Mouse (Mus musculus): ENCODE data around the gene Cadm2.

Cadm2 gene

DNA sequence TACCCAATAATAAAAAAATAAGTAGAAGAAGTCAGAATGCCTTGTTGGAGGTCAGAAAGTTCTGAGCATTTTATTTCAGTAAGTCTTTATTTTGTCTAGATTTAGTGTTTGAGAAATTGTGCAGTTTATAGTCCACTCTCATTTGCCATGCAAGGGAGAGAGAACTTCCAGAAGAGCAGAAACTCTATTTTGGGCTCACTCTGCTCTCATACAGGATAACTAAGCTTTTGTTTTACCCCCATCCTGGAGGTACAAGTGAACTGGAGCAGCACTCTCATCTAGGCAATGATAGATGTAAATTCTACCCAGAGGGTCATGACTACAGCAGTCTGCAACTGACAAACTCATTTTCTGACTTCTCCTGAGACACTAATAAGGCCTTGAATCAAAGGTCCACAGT is 925.9 kb downstream of the Cadm2 start:
- DNase-seq = no peak

GRCm38 (mm10) chr16:66677241-66677640 is 943.5 kb downstream of the Cadm2 start:
- DNase-seq = peak; percentile 31 to 64

- DNase-seq = peak; percentile 86 to 88
These were observed 969.7 kb downstream of the Cadm2 start for GRCm38 (mm10) chr16:66651013-66651362.

GRCm38 (mm10) chr16:66650348-66651012 is 970.2 kb downstream of the Cadm2 start:
- DNase-seq = peak; percentile 77 to 85

- no peak for DNase-seq
These were observed 972.9 kb downstream of the Cadm2 start for GRCm38 (mm10) chr16:66647798-66648197.

DNA sequence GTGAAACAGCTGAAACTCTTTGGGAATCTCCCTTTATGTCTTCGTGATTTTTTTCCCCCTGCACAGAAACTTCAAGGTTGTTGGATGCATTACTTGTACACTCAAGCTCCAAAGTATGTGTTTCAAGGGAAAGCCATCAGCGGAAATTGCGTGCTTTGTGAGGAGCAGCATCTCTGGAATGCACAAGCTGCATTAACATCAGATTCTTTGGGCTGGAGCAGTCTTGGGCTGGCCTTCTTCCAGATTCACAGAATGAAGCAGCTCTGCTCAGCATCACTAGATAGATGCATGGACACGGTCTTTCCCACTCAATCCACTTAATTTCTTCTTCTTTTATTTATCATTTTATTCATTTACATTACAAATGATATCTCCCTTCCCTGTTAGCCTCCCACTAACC is 977.1 kb downstream of the Cadm2 start:
- peak in 1 of 2 experiments; percentile 12 for DNase-seq

DNA sequence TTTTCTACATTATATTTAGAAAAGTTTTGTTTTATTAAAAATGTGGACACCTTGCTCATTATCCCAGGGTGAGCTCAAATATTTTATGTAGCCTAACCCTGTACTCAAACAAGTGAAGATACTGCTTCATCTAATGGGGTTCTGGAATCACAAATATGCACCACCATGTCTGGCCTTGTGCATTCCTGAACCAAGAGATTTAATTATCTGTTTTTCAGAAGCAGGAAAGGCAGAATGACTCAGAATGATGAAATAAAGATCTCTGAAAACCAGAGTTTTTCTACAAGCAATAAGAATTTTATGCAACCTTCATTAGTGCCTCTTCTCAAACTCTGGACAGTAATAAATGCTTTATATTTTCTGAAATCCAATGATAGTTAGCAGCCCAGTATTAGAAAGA is 993.2 kb downstream of the Cadm2 start:
- no peak for DNase-seq

- DNase-seq = no peak
These were observed 998.3 kb downstream of the Cadm2 start for GRCm38 (mm10) chr16:66622423-66622822.

DNA sequence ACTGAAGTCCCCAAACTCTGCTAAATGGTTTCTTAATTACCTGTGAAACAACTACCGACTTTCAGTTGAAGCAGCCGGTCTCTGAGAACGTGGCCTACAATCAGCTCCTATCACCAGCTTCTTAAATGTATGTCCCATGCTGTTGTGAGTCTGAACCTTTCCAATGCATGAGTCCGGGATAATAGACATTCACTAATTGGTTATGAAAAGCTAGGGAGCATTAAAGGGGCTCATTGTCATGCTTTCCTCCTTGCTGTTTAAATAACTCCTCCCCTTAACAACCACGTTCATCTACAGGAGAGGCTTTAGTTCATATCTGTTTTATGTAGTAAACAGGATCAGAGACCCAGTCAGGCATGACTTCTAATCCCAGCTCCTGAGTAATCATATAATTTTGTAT is 1008.1 kb downstream of the Cadm2 start:
- no peak for DNase-seq
